Mouse (Mus musculus): ENCODE results near the gene Poldip2.

GRCm38 (mm10) chr11:78475289-78475688 is 36.7 kb upstream of the Poldip2 start:
- TF ChIP-seq CTCF (IDR thresholded peaks at IDR 0.05; ENCODE audit: insufficient read depth, low read length): no peak
- no peak for TF ChIP-seq POLR2A (IDR thresholded peaks at IDR 0.05; ENCODE audit: borderline replicate concordance, extremely low read depth, low read depth, low read length)
